Mouse (Mus musculus) gastrocnemius, postnatal 36 days (tissue): ENCODE results near the gene Bicd2. TPM values are rescaled to one million over a fixed set of nuclear protein-coding genes. Genes with fewer than 3 reads are reported as not detected.
"Not testable (repeated sequence)": the region's sequence is repeated elsewhere in the genome, so short reads cannot be mapped to it uniquely, and the experiment has no call there.

Source experiments
- DNase-seq, 2 experiments: peaks; one replicate each; pipeline ENCODE4 v3.0.0; 2022
- intact Hi-C: fragments of 180-260 bp; cut with DNase I; formaldehyde crosslinking; loops from one replicate; pipeline ENCODE4 v1.15.1; 2025
- total RNA-seq, 2 experiments: library from RNA; stranded (reverse); gene quantifications; 2 replicates each; pipeline ENCODE4 v1.2.3; 2021

Gene Bicd2
- total RNA-seq, 2 experiments from 2014 or later, result 23.3 to 24.5 TPM

DNA sequence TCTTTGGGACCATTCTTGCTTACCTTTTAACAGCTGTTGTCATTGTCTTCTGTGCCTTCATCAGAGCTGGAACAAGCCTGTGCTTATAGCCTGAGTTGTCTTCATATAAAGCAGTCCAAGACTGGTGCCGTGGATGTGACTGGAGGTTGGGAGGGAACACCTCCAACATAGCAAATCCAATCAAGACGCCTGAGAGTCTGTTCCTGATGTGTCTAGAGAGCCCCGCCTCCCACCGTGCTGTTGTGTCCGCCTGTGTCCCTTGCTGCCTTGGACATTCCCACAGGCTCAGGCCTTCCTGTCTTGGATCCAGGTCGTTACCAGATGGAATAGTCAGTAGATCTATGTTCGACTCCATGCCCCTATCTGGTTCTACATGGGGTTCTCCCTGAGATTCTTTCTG lies 14.7 kb downstream of the Bicd2 start:
- intact Hi-C loops, result no loop called here
- DNase-seq, result no peak

DNA sequence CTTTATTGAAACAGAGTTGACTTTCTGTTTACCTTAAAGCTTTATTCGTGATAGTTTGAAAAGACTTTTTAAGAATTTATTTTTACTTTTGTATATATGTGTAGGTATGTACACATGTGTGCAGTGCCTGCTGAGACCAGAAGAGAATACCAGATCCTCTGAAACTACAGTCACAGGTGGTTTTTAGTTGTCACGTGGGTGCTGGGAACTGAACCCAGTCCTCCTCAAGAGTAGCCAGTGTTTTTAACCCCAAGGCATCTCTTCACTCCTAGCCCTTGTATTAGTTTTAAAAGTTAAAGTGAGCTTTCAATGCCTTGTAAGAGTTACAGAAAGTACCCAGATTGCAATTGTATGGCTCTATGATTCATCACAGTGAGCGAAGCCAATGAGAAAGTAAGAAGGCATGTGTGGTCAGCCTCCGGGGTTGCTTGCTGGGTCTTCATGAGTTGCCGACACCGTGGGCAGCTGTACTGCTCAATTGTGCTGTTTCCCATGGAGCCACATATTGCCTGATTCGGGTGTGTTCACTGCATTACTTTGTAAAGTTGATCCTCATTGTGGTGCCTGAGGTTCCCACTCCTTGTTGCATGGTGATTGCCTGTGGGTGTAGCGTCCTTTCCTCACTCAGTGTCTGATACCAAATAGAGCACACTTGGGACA lies 16.1 kb downstream of the Bicd2 start:
- no peak for DNase-seq
- intact Hi-C loops, result no loop called here

DNA sequence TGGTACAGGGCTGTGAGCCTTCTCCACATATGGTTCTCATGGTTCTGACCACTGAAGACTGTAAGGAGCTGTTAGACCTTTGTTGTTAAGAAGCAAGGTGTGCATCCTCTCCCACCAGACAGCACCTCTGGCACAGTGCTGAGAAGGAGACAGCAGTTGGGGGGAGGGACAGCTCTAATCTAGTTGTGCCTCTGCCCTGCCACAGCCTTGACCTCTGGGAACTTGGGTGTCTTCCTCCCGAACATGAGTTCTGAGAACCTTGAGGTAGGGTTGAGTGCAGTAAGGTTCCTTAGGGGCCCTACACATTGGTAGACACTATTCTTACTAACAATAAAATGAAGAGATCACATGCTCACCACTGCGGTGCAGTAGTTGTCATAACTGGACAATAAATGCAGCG lies 16.8 kb downstream of the Bicd2 start:
- intact Hi-C loops, result no loop called here
- no peak for DNase-seq

DNA sequence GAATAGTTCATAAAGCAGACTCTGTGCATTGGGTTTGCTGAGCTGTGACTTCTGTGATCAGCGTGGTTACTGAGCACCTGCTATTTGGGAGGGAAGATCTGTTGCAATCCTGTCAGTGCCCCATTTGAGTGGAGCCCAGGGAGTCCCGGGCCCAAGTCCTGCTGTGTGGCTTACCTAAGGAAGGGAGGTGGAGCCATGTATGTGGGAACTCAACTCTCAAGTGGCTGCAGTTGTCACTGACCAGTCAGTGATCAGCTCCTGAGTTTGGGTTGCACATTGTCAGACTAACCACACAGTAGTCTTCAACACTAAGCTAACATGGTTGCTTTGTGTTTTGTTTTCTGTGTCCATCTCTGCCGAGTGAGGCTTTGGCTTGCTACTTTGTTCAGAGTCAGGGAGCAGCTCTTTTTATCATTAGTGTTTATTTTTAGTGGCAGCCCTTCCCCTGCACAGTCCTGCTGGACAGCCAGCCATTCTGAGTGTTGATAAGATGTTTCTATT lies 19.6 kb downstream of the Bicd2 start:
- DNase-seq, result no peak
- intact Hi-C loops, result no loop called here

DNA sequence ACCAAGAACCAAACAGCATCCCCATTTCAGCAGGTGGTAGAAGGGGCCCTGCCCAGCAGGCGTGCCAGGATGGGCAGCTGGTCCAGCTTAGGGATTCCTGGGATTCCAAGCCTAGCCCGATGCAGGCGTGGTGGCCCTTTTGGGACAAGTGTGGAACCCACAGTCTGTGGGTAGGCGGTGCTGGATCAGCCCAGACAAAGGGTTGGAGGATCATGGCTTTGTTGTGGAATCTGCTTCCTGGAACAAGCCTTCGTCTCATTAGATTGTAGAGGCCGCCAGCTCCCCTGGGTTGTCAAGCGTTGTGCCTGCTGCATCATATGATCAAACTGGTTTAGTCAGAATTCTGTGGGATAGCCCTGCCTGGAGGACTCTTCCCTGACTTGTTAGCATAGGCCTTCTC lies 21.0 kb downstream of the Bicd2 start:
- DNase-seq, result no peak

DNA sequence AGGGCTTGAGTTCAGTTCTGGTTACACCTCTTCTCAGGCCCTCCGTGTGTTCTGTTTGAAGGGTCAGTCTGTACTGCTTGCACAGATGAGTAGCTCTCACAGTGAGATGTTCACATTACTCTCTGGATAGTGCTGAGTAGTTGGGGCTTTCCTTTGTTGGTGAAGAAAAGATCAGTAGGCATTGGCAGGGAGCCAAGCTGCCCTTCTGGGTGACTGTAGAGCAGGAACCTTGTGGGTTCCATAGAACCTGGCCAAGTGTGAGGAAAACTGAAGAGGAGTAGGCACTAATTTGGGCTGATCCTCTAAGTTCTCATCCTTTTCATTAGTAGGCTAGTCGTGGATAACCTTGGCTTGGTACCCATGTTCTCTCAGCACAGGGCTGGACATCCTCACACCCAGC lies 21.4 kb downstream of the Bicd2 start:
- DNase-seq, result no peak
- intact Hi-C loops, result no loop called here

More for the DNA sequence above, 21.0 kb downstream of the Bicd2 start:
- intact Hi-C loops, result no loop called here

DNA sequence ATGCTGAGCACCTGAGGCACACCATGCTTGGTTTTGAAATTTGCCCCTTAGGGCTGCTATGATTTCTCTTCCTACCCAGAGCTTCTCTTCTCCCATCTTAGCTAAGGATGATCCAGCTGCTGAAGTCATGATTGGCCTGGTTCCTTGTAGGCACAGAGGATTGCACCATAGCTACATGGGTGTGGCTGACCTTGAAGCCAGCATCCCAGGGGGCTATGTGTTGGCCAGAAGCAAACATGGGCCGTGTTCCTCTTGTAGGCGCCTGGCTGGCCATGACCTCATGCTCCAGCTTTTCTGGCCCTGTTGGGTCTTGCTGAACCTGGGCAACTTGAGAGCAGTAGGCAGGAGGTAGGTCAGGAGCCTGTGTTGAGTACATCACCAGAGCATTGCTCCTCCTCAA lies 23.3 kb downstream of the Bicd2 start:
- DNase-seq, result peak; percentile 65 to 84
- intact Hi-C loops, result no loop called here

DNA sequence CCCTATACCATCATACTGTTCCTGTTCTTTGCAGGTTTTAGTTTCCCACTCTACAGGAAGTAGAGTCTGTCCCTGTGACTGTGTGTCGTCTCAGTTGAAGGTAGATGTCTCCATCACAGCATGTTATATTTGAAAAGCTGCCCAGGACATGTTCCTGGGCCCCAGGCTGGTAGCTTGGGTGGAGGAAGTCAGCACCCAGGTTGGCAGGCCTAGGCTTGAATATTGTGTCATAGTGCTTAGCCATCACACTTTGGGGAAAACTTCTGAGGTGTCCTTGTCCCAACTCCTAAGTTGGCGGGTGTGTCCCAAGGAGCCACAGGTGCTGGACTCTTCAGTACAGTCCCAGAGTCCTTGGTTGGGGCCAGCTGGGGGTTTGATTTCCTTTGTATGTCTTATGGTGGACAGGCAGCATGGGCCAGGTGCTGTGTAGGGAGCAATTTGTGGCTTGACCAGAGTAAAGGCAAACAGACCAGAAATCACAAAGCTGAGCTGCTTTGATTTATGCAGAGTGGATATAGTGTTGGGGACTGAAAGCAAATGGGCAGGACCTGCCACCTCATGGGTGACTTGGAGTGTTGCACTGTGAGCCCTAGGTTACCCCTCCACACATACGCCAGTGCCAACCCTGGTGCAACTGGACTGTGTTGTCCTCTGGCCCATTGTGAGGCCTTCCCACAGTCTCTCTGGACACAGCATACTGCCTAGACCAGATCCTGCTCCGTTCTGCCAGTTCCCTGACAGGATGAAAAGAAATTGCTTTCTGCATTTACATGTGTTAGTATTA lies 26.5 kb downstream of the Bicd2 start:
- DNase-seq, result no peak
- intact Hi-C loops, result no loop called here

DNA sequence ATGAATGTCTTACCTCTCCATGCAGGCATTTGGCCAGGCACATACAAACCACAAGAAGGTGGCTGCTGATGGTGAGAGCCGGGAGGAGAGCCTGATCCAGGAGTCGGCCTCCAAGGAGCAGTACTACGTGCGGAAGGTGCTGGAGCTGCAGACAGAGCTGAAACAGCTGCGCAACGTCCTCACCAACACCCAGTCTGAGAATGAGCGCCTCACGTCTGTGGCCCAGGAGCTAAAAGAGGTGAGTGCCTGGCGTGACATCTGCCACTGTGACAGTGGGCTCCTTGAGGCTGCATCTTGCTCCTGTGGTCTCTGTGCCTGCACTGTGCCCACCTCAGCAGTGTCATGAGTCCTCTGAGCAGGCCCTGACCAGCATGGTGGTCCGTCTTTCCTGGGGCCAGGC lies 28.0 kb downstream of the Bicd2 start:
- intact Hi-C loops, result no loop called here
- no peak for DNase-seq

DNA sequence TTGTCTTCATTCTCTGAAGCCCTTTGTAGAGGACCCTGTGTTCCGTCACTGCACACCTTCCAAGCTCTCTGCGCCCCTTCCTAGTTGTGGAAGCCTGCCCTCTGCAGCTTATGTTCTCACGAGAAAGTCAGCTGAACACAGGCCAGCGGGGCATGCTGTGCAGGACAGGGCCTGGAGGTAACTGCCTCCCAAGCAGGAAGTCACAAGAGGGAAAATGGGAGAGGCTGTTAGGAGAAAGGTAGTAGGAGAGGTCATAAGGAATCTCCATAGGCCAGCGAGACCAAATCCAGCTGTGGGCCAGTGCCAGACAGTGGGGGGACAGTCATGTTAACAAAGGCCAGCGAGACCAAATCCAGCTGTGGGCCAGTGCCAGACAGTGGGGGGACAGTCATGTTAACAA lies 28.8 kb downstream of the Bicd2 start:
- DNase-seq, intact Hi-C loops: not testable (repeated sequence)

DNA sequence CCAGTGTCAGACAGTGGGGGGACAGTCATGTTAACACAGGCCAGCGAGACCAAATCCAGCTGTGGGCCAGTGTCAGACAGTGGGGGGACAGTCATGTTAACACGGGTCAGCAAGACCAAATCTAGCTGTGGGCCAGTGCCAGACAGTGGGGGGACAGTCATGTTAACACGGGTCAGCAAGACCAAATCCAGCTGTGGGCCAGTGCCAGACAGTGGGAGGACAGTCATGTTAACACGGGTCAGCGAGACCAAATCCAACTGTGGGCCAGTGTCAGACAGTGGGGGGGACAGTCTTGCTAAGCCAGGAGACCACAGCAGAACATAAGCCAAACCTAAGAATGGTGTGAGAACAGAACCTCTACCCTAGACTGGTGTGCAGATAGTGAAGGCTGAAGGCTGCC lies 29.5 kb downstream of the Bicd2 start:
- intact Hi-C loops, DNase-seq: not testable (repeated sequence)

DNA sequence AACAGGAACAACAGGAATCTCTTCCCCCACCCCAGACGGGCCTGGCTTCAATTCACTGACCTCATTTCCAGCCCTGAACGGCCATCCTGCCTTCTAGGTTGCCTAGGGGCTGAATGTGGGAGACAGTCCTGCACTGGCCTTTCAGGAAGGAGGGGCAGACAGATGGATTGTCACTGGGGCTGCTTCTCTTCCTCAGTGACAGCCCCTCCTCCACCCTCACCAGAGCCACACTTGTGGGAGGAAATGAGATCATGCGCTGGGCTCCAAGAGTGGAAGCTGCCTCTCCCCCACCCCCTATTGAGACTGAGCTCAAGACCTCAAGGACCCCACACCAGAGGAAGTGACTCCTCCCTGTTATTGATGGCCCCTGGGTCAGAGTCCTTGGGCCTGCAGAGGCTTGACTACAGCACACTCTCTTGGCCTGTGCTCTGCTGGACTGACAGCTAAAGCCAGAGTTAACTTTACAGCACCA lies 30.1 kb downstream of the Bicd2 start:
- DNase-seq, result peak in 1 of 2 experiments; percentile 46
- intact Hi-C loops, result no loop called here

DNA sequence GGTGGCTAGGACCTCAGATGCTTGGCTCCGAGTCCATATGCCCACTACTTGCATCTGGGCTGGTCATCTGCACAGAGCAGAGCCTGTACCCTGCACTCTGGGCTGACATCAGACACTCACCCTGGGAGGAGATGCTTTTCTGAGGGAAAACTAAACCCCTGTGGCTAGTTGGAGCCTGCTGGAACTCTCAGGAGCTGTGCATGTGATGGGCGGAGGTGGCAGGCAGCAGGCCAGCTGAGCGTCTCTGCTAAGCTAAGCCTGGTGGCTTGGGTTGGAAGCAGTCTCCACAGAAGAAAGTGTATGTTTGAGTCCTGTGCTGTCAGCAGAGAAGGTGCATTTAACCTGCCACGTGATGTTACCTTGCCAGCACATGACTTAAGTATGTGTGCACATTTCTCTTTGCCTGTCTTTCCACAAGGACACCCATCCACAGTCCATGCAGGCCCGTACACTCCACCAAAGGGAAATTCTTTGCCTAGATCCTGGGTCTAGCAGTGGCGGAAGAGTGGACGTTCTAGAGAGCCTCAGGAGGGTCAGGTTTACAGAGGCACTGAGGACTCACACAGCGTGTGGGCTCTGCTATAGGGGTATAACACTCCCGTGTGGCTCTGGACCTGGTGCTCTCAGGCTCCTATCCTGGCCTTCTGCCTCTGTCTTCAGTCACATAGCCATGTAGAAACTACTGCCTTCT lies 31.1 kb downstream of the Bicd2 start:
- DNase-seq, result peak; percentile 60 to 69
- intact Hi-C loops, result no loop called here

DNA sequence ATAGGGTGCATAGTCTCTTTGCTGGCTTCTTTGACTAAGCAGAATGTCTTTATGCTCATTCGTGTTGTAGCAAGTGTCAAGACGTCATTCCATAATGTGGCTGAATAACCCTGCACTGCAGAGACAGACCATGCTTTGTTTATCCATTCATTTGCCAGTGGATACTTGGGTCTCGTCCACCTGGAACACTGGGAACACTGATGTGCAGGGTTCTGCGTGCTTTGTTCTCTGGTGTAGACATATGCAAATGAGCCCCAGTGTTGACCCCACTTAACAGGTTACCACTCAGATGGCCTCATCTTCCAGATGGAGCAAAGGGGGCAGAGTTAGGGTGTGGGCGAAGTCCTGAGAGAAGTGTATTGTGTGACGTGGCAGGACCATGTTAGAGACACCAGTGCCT lies 32.9 kb downstream of the Bicd2 start:
- peak in 1 of 2 experiments; percentile 2 for DNase-seq
- intact Hi-C loops, result no loop called here

DNA sequence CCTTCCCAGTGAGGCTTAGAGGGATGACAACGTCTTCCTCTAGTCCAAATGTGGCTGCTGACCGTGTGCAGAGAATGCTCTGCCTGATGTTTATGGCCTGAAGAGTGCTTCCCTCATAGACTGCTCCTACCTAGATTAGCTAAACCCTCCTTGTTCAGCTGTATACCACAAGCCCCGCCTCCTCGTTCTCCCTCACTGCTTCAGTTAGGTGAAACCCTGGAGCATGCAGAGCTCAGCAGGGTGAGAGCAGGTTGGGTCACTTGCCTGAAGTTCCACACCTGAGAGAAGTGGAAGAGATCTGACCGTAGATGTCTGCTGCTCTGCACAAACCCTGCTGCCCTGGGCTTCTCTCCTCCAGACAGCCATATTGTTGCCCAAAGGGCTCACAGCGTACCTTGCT lies 33.3 kb downstream of the Bicd2 start:
- peak in 1 of 2 experiments; percentile 3 for DNase-seq
- intact Hi-C loops, result no loop called here

DNA sequence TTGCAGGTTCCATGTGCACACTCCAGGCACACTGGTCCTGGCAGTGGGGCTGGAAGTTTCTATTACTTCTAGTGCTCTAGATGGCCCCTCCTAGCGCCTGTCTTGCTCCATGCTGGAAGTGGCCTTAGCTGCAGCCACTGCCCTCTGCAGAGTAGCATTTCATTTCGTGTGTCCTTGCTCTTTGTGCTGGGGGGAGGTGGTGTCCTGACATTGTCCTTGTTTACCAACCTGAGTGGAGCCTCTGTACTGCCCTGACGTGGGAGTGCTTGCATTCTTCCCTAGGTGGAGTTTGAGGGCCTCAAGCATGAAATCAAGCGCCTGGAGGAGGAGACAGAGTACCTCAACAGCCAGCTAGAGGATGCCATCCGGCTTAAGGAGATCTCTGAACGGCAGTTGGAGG lies 36.2 kb downstream of the Bicd2 start:
- no peak for DNase-seq
- intact Hi-C loops, result no loop called here

DNA sequence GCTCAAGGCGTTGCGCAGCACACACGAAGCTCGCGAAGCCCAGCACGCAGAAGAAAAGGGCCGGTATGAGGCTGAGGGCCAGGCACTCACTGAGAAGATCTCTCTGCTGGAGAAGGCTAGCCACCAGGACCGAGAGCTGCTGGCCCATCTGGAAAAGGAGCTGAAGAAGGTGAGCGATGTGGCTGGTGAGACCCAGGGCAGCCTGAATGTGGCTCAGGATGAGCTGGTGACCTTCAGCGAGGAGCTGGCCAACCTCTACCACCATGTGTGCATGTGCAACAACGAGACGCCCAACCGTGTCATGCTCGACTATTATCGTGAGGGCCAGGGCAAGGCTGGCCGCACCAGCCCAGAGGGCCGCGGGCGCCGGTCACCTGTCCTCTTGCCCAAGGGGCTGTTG lies 37.9 kb downstream of the Bicd2 start:
- DNase-seq, result no peak
- intact Hi-C loops, result no loop called here

DNA sequence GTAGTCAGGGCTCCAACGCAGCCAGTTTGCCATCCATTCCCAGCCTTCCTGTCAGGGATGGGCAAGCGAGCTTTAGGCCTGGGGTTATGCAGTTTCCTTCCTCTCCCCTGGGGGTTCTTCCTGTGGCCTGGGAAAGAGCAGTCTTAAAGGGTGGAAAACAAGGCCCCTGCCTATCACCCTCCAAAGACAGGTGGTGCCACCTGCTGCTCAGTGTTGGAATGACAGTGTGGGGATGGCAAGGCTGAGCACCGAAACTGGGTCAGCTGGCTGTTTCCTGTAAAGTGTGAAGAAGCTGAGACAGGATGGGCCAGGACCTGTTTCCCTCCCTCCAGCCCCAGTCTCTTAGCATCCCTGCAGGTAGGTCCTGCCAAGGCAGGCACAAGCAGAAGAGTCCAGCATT lies 39.8 kb downstream of the Bicd2 start:
- DNase-seq, result peak; percentile 87 to 89
- intact Hi-C loops, result loop anchor here (2.0 to 5.0 kb wide), 3 partner anchors 42 to 99 kb away; no protein-coding TSS in a partner anchor

DNA sequence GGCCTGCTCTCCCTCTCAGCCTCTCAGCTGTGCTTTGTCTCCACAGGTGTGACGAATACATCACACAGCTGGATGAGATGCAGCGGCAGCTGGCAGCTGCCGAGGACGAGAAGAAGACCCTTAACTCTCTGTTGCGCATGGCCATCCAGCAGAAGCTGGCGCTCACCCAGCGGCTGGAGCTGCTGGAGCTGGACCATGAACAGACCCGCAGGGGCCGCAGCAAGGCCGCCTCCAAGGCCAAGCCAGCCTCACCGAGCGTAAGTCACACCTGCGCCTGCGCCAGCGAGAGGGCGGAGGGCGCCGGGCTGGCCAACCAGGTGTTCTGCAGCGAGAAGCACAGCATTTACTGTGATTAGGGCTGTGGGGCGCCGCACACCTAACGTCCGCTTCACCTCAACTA lies 41.6 kb downstream of the Bicd2 start:
- intact Hi-C loops, result loop anchor here (5.0 kb wide), 1 partner anchor 101 kb away; no protein-coding TSS in a partner anchor
- DNase-seq, result no peak

DNA sequence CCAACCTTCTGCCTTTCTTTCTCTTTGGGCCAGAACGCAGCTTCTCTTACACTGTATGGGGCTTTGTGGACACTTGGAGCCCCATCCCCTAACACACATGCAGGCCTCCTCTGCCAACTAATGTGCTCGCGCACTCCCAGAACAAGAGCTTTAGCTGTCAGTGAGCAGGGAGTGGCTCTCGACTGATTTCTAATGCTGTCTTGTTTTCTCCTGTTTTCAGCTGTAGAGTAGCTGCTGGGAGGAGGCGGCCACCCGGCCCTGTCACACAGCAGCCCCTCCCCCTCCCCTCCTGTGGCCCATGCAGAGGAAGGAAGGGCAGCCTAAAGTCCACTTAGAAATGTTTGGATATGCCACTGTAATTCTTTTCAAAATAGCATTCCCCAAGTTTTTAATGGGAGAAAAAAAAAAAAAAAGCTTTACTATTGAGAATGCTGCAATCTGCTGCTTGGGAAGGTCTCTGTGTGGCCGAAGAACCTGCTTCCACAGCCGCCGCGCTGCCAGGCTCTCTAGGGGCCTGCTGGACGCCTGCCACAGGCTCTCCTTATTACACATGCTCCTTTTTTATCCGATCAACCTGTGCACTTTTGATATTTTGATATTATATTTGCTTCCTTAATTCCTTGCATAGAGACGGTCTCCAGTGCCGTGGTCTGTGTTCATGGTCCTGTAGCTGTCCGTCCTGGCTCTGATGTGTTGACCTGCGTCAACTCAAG lies 43.5 kb downstream of the Bicd2 start:
- intact Hi-C loops, result loop anchor here (5.0 kb wide), 1 partner anchor 103 kb away; no protein-coding TSS in a partner anchor
- no peak for DNase-seq
